Mouse (Mus musculus) ovary, postnatal 36 days (tissue): ENCODE results near the gene Rps29.
A peak's percentile ranks its signal among the peaks of the same experiment; 100 is the strongest.

Experiments used
- DNase-seq: peaks from one replicate; pipeline ENCODE4 v3.0.0; 2022; ENCODE audit warnings: low spot score, mixed read lengths

Rps29 gene

DNA sequence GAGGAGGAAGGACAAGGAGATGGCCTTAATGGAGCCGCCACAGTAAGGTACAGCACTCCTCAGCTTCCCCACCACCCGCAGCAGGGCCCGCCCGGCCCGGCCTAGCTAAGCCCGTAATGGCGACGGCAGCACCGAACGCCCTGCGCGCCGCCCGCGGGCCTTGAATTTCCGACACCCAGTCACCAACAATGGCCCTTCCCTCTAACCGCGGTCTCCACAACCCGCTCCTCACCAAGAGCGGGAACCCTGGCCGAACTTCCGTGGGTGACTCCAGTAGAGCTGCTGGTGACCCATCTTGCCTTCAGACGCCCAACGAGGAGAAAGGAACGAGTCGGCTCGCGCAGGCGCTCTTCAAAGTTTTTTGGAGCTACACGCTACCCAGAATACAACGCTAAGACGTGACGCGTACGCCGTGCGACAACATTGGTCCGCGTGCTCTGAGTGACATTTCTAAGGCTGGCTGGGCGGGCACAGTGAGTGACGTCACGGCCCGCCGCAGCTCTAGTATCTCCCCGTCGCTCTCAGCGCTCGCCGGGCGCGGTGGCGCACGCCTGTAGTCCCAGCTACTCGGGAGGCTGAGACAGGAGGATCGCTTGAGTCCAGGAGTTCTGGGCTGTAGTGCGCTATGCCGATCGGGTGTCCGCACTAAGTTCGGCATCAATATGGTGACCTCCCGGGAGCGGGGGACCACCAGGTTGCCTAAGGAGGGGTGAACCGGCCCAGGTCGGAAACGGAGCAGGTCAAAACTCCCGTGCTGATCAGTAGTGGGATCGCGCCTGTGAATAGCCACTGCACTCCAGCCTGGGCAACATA is at the start of gene Rps29:
Rps29 (minus strand) TSS at position 422 of the 813 bp plus-strand sequence.
- DNase-seq, result peak; percentile 96

DNA sequence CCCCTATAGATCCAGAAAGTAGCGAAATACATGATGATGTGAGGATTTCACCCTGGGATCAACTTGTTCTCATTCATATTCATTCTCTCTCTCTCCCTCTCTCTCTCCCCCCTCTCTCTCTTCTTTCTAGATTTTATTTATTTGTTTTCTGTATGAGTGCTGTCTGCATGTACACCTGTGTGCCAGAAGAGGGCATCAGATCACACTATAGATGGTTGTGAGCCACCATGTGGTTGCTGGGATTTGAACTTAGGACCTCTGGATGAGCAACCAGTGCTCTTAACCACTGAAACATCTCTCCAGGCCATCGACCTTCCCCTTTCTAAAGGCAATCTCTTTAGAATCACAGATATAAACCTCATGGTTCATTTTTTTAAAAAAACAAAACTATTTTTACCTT is 49.5 kb upstream of the Rps29 start:
- DNase-seq, result no peak

DNA sequence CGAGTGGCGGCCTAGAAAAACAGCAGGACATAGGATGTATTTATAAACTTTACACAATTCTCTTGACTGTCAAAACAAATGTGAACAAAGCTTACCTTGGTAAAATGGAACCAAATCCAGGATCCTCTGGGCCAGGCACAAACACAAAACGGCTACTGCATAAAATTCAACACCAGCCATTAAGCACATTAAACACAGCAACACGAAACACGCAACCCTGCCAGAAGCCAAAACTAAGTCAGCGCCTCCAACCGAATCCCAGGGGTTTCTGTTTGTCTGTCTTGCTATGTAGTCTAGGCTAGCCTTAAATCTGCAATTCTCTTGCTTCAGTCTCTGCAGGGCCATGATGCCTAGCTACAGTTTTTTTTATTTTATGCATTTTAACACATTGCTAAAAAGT is 48.9 kb upstream of the Rps29 start:
- no peak for DNase-seq

DNA sequence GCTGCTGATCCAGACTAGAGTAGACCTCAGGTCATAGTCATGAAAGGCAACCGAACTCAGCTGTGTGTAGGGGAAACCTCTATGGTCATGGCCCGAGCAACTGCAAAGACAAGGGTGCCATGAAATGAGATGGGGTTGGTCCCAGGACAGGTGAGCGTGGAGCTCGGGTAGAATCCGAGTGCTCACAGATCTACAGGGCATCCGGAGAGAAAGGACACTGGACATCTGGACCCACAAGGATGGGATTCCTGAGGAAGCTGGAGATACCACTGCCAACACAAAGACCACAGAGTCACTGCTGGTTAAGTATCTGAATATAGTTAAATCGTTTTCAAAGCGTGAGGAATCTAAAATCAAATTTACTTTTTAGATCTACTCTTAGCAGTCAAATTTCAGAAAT is 48.4 kb upstream of the Rps29 start:
- DNase-seq, result no peak

DNA sequence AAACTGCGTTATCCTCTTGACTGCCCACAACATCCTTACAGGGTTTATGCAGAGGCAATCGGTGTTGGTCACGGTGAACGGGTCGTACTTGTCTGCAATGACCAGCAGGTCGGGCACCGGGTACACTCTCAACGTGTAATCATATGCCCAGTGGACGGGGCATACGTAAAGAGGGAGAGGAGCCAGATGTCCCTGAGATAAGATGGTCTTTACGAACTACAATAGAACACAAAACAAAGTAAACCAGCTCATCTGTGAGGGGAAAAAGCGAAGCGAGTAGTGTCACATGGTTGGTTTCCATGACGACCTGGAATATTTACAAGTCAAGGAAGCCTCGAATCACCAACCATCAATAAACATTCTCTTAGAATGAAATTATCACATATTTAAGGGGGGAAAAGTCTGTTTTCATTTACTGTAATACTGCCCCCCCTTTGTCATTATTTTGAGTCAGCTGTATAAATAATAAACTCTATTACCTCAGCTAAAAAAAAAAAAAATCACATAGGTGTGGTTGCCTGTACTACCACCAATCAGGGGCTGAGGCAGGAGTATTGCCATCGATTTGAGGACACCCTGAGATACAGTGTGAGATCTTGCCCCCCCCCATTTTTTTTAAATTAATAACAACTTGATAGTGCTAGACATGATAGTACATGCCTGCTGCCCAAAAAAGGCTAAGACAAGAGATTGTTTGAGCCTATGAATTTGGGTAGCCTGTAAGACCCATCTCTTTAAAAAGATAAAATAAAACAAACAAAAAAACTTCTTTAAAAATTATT is 45.3 kb upstream of the Rps29 start, which contains the start of gene Gm49384:
Gm49384 (minus strand) TSS at position 216 of the 782 bp plus-strand sequence.
- DNase-seq, result no peak

DNA sequence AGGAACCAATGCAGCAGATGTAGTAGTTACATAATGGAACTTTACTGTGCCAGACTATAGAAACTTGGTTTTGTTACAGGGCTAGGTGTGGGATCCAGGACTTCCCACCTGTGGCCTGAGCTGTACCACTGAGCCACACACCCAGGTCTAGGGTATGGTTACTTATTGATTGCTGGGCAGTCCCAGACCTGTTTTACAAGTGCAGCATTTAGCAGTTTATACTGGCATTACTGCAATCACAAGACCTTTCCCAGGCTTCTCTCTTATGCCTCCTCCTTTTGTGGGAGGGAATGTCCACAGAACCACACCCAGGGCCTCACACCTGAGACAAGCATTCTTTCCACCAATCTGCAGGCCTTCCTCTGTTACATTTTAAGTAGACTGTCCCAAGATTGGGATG is 40.0 kb upstream of the Rps29 start:
- DNase-seq, result no peak

DNA sequence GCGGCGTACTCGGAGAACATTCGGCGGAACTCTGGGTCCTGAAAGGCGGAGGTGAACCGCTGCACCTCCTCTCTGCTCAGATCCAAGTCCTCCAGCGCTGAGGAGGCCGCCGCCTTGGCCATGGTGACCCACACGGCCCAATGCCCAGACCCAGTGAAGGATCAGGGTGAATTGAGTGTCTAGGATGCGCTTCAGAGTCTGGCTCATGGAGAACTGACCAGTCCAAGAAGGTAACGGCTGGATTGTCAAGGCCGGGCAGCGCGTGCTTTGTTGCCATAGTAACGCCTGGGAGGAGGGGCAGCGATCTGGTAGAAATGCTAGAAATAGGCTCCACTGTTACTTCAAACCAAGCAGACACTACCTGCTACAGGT is 39.2 kb upstream of the Rps29 start, which contains the start of gene Dnaaf2:
Dnaaf2 (minus strand) TSS at position 266 of the 372 bp plus-strand sequence.
- DNase-seq, result peak; percentile 76

DNA sequence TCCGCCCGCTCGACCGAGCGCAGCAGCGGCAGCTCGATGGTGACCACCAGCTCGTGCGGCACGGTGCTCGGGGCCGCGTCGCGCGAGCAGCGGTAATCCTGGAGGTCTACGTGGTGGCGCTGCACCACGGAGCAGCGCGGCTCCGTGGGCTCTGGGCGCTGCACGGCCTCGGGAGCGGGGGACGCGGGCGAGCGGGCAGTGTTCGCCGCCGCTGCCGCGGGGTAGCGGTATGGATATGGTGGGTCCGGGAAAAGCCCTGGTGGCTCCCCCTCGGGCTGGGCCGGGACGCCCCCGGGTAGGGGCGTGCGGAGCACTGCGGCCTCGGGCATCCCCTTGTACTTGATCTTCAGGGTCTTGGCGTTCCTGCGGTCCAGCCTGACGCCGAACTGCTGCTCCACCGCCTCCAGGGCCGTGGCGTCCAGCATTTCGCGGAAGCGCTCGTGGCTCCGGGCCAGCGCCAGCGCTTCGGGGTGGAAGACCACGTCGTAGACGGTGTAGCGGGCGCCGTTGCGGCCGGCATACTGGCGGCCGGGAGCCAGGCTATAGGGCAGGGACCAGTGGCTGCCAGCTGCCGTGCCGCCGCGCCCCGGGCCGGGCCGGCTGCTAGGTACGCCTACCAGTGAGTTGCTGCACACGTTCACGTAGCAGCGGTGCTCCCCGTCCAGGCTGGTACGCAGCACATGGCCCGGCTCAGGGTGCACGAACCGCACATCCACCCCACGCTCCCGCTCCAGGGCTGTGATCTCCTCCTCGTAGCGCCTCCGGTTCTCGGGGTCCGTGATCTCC is 38.6 kb upstream of the Rps29 start:
- DNase-seq, result peak; percentile 65

DNA sequence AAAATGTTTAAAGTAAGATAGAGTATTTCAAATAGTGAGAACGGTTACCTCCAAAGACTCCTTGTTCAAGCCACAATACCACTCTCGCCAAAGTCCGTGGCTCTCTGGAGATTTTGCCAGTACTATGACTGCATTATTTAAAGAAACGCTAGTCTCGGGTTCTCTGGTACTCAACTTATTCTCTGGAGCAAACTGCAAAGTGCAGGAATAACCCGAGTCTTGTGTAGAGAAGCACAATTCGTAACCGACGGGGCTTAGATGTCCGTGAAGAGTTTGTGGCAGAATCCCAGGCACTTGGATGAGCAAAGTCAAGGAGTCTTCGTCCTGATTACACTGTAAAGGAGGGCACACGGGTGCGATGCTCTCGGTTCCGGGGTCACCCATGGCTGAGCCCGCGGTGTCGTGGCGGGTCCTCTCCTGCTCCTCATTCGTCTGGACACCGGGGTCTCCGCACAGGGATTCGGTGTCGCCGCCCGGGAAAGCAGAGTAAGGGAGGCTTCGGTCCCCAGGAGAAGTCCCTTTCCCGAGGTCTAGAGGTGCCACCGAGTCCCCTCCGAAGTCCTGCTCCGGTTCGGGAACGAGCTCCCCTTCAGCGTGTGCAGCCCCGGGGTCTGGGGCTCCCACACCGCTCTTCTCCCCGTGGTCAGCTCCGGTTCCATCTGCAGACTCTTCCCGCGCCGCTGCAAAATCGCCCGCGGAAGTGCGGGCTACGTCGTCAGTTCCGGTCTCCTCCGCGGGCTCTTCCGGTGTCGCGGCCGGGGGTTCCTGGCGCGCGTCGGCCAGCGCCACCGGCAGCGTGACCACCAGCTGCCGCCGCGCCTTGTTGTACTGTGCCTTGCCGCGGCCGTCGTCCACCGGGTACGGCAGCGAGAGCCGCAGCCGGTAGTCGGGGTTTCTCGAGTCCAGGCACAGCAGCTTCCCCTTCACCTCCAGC is 37.7 kb upstream of the Rps29 start, which contains the start of gene Gm49383:
Gm49383 (minus strand) TSS at position 661 of the 934 bp plus-strand sequence.
- DNase-seq, result peak; percentile 68

DNA sequence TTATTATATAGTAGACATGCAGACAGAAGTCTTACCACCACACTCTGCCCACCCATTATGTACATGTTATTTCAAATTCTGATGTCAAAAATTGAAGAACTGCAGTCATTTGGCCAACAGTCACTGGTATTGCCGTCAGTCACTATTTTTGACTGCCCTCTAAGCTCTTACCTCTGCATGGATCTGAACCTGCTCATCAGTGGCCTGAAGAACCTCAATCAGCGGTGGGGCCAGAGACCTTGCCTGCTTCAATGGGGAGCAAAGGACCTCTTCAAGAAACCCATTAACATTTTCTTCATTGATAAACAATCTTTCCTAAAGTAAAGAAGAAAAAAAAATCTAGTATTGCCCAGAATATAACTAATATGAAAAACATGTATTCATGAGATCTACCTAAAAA is 33.7 kb upstream of the Rps29 start:
- no peak for DNase-seq

DNA sequence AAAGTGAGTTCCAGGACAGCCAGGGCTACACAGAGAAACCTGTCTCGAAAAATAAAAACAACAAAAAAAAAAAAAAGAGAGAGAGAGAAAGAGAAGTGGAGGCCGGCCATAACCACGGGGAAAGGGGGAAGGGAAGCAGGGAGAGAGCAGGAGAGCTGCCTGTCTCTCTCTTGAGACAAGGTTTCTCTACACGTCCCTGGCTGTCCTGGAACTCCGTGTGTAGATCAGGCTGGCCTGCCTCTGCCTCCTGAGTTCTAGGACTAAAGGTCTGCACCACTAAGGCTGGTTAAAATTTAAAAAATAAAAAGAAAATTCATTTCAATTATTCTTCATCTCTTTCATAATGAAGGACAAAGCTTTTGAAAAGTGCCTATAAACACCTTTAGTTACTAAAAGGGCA is 32.4 kb upstream of the Rps29 start:
- no peak for DNase-seq

DNA sequence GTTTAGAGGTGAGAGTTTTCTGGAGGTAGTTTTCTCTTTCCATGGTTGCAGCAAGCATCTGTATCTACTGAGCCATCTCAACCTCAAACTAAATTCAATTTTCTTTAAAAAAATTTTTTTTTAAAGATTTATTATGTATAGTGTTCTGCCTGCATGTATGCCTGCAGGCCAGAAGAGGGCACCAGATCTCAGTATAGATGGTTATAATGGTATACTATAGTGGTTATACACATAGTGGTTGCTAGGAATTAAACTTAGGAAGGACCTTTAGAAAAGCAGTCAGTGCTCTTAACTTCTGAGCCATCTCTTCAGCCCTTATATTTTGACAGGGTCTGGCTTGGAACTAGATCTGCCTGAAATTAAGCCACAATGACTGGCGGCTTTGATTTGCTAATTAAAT is 31.5 kb upstream of the Rps29 start:
- DNase-seq, result no peak

DNA sequence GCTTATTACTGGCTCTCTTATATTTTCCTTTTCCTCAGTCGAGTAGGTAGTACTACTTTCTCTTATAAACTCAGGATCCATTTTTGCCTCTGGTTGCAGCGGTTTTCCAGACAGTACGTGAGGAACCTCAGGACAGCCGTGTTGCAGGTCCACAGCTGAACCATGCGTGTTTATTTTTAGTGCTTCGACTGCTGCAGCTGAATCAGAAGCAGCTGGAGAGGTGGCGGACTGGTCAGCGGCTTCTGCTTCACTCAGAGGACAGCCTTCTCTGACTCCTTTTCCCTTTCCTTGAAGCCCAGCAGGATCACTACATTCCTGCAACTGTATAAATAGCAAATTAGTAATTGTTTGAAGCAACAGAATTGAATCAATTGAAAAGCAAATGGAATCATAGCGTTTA is 31.1 kb upstream of the Rps29 start:
- DNase-seq, result no peak

DNA sequence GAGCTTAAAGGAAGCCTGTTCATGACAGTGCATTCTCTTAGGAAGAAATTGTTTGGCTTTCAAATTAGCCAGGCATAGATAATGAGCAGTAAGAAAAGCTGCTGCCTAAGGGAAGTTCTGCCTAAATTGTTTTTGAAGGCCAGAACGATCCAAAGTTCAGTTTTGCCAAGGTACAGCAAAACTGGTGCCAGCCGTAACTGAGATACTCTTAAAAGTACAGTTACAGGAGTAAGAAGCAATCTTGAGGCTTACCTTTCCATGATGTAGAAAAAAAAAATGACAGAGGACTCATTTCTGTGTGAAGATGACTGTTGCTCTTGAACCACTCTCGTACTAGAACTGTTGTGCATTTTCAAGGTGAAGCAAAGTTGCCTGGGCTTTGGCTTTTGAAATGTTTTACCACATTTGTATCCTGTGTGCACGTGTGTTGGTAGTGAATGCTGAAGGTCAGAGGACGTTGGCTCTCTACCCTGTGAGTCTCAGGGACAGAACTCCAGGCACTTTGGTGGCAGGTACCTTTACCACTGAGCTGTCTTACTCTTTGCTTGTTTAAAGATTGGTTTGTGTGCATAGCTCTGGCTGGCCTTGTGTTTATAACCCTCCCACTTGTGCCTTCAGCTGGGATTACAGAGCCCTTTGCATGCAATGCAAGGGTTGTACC is 28.0 kb upstream of the Rps29 start:
- no peak for DNase-seq

DNA sequence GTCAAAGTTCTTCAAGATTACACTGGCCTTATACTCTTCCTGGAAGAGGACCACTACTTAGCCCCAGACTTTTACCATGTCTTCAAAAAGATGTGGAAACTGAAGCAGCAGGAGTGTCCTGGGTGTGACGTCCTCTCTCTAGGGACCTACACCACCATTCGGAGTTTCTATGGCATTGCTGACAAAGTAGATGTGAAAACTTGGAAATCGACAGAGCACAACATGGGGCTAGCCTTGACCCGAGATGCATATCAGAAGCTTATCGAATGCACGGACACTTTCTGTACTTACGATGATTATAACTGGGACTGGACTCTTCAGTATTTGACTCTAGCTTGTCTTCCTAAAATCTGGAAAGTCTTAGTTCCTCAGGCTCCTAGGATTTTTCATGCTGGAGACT is 26.4 kb upstream of the Rps29 start:
- no peak for DNase-seq

DNA sequence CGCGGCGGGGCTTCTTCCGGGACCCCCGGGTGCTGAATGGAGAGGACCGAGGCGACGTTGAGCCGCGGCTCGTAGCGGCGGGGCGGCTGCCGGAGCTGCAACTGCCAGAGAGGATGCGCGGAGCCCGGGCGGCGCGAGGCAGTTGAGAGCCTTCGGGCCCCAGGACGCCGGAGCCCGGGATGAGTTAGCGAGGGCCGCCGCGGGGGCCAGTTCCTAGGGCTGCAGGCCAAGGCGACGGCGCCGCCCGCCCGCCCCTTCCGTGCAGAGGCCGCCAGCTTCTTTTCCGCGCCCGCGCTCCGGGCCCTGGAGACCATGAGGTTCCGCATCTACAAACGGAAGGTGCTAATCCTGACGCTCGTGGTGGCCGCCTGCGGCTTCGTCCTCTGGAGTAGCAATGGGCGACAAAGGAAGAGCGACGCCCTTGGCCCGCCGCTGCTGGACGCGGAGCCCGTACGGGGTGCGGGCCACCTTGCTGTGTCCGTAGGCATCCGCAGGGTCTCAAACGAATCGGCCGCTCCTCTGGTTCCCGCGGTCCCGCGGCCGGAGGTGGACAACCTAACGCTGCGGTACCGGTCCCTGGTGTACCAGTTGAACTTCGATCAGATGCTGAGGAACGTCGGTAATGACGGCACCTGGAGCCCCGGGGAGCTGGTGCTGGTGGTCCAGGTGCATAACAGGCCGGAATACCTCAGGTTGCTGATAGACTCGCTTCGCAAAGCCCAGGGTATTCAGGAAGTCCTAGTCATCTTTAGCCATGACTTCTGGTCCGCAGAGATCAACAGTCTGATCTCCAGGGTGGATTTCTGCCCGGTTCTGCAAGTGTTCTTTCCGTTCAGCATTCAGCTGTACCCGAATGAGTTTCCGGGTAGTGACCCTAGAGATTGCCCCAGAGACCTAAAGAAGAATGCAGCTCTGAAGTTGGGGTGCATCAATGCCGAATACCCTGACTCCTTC is 25.6 kb upstream of the Rps29 start:
- DNase-seq, result peak; percentile 62

DNA sequence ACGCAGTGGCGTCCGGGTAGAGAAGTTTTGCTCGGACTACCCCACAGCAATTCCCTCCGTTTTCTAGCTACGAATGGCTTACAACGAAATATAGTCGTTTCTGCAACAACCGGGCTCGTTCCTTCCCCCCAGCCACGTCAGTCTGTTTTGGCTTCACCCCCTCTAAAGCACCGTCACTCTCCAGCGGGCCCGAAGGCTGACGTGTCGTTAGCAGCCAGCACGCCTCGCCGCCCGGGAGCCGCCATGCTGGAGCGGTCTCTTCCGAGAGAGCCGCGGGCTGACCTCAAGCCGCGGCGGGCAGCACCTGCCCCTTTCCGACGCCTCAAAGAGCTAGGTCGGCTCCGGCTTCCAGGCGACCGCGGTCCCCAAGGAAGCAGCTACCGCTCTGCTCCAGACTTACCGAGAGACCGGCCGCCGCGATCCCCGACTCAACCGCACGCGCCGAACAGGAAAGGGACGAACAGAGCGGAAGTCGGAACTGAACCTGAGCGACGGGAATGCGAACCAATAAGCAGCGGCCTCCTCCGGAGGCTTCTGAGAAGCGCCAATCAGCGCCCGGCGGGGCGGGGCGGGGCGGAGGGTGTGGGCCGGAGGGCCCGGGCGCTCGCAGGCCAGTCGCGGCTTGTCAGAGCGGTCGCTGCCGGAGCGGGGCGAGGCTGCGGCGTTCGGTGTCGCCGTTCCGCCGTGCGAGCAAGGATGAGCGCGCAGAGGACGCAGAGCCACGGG is 24.8 kb upstream of the Rps29 start, which contains the start of the genes Rpl36al and Mgat2:
Rpl36al (minus strand) TSS at position 501 of the 726 bp plus-strand sequence.
Mgat2 (plus strand) TSS at position 575 of the 726 bp plus-strand sequence.
- DNase-seq, result peak; percentile 99

DNA sequence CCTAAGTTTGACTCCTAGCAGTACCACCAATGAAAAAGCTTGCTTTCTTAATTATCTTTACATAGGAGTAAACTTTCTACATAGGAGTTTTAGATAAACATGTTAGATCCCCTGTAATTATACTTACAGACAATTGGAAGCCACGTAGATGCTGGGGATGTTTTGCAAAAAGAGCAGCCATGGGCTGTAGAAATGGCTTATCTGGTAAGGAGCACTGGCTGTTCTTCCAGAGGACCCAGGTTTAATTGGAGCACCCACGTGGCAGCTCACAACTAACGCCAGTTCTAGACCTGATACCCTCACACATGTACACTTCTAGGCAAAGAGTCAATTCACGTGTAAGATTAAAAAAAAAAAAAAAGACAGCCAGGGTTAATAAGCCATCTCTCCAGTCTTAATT is 22.8 kb upstream of the Rps29 start:
- DNase-seq, result no peak

DNA sequence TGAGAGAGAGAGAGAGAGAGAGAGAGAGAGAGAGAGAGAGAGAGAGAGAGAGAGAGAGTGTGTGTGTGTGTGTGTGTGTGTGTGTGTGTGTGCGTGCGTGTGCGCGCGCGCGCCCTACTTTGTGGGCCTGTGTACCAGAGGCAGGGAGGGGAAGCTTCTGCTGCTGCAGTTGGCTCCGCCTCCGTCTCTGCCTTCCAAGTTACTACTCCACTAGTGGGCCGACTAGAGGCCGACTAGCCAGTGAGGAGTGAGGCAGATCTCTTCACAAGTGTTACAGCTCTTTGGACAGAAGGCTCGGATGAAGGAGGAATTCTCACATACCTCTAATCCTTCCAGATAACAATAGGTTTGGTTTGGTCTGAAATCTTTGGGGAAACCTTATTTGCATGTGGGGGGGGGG is 20.4 kb upstream of the Rps29 start:
- DNase-seq, result no peak
